Mouse (Mus musculus) ES-E14 (cell line): ENCODE results near the gene Cdh13.

Experiments
- CHD2 ChIP-seq: IDR thresholded peaks from 2 replicates; pipeline ENCODE4 v1.6.1; 2014; ENCODE audit warnings: mild to moderate bottlenecking, low read depth, low read length, inconsistent platforms
- HCFC1 ChIP-seq: IDR thresholded peaks from 2 replicates; pipeline ENCODE4 v1.6.1; 2012; ENCODE audit warnings: low read length, inconsistent platforms, borderline replicate concordance; ENCODE audit not compliant: insufficient read depth
- ZC3H11A ChIP-seq: IDR thresholded peaks from 2 replicates; pipeline ENCODE4 v1.6.1; 2012; ENCODE audit warnings: low read depth, mild to moderate bottlenecking, inconsistent platforms, low read length, borderline replicate concordance

DNA sequence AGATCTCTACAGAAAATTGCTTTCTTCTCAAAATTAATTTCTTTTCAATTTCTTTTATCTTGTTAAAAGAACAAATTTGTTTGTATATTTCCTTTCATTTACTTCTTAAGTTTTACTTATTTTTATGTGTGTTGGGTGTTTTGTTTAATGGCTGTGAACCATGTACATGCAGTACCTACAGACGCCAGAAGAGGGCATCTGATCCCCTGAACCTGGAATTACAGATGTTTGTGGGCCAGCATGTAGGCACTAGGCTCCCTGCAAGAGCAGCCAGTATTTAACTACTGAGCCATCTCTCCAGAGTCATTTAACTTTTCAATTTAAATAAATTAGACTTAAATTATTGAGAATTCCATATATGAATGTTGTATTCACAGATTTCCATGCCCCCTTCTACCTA is 941.0 kb downstream of the Cdh13 start:
- TF ChIP-seq ZC3H11A (no peak), HCFC1 (no peak), CHD2 (no peak)
